Mouse (Mus musculus) splenic B cell, adult 2 months (primary cell): ENCODE data around the gene Ppp2r2d.

ENCODE experiments used
- DNase-seq: peaks from one replicate; pipeline ENCODE4 v3.0.0-alpha.2; 2011; ENCODE audit warnings: low read depth, low spot score
- H3K27me3 ChIP-seq: 2 replicates; pipeline ENCODE4 v1.6.1; 2012; ENCODE audit warnings: mild to moderate bottlenecking, low read length, moderate library complexity, mixed read lengths; ENCODE audit not compliant: control insufficient read depth, poor library complexity, insufficient read depth, severe bottlenecking
- H3K36me3 ChIP-seq: 2 replicates; pipeline ENCODE4 v1.6.1; 2012; ENCODE audit warnings: mild to moderate bottlenecking, low read length, moderate library complexity, mixed read lengths; ENCODE audit not compliant: control insufficient read depth, poor library complexity, insufficient read depth, severe bottlenecking

The Ppp2r2d gene

GRCm38 (mm10) chr7:138923756-138924425 lies 78.0 kb downstream of the Ppp2r2d start:
- peak; percentile 53 for DNase-seq
- Histone ChIP-seq H3K36me3 (no peaks in the 10 kb centered on the region), H3K27me3 (no peaks in the 10 kb centered on the region)

DNA sequence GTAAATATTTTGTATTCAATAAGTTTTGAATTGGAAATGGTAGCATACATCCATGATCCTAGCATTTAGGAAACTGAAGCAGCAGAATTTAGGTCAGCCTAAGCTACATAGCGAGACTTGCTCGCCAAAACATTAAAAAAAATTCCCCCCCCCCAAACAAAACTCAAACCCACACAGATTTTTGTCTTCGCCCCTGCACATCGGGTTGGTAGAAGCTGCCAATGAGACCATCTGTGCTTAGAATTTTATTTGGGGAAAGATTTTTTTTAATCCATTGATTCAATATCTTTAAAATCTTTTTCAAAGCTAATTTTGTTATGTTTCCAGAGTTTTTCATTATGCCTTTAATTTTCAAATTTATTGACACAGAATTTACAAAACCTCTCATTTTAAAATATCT lies 82.6 kb downstream of the Ppp2r2d start:
- Histone ChIP-seq H3K27me3 (no peaks in the 10 kb centered on the region), H3K36me3 (no peaks in the 10 kb centered on the region)
- DNase-seq: no peak
